Mouse (Mus musculus) heart, embryonic 15.5 days (tissue): ENCODE measurements around the gene Susd4. TPM values are rescaled to one million over a fixed set of nuclear protein-coding genes. Genes with fewer than 3 reads are reported as not detected.

Source experiments
- ATAC-seq: fragments of 200-750 bp; cut with Nextera tagmentation; replicated peaks from 2 replicates; pipeline ENCODE4 v1.8.0; 2017; ENCODE audit warnings: low read depth, moderate TSS enrichment; ENCODE audit not compliant: insufficient number of reproducible peaks, insufficient read depth, low FRiP score
- H3K27ac ChIP-seq: fragments of 300-500 bp; sonication (generic); 2 replicates; pipeline ENCODE4 v1.5.1; 2015; ENCODE audit warnings: mild to moderate bottlenecking, inconsistent platforms
- H3K27me3 ChIP-seq: fragments of 300-500 bp; sonication (generic); 2 replicates; pipeline ENCODE4 v1.6.1; 2015; ENCODE audit warnings: inconsistent platforms
- H3K36me3 ChIP-seq: fragments of 300-500 bp; sonication (generic); 2 replicates; pipeline ENCODE4 v1.6.1; 2015; ENCODE audit warnings: mild to moderate bottlenecking, inconsistent platforms
- H3K4me1 ChIP-seq: fragments of 300-500 bp; sonication (generic); replicated peaks from 2 replicates; pipeline ENCODE4 v1.6.1; 2015; ENCODE audit warnings: inconsistent platforms
- H3K4me2 ChIP-seq: fragments of 300-500 bp; sonication (generic); 2 replicates; pipeline ENCODE4 v1.6.1; 2015; ENCODE audit warnings: inconsistent platforms, mild to moderate bottlenecking, moderate library complexity
- H3K4me3 ChIP-seq: fragments of 300-500 bp; sonication (generic); 2 replicates; pipeline ENCODE4 v1.5.1; 2015; ENCODE audit warnings: mild to moderate bottlenecking, inconsistent platforms
- H3K9ac ChIP-seq: fragments of 300-500 bp; sonication (generic); 2 replicates; pipeline ENCODE4 v1.6.1; 2015; ENCODE audit warnings: mild to moderate bottlenecking, inconsistent platforms
- H3K9me3 ChIP-seq: fragments of 300-500 bp; sonication (generic); replicated peaks from 2 replicates; pipeline ENCODE4 v1.6.1; 2016; ENCODE audit warnings: inconsistent platforms
- WGBS: fragments of 180-500 bp; shearing (Covaris S2); methylation state at CpG from one replicate; pipeline ENCODE4 v1.1.7; 2015; ENCODE audit warnings: mixed read lengths; 5-methylcytosine and 5-hydroxymethylcytosine counted together
- polyA plus RNA-seq: library from polyadenylated mRNA; unstranded; fragments of >200 nt; fragmentation: Nextera tagmentation; extraction: Ambion mirVana; gene quantifications from 2 replicates; pipeline ENCODE4 v1.2.1, GENCODE M21; 2015

Susd4 gene
- polyA plus RNA-seq, 1 experiment from 2014 or later = 4.1 TPM

- no peak for ATAC-seq
- no peaks in the 10 kb centered on the region for H3K27me3 ChIP-seq
- 59% methylated on average over 8 of the region's 8 CpGs for WGBS
- no peak overlapping the region for H3K9ac ChIP-seq
- no peaks in the 10 kb centered on the region for H3K36me3 ChIP-seq
- no peaks in the 10 kb centered on the region for H3K4me1 ChIP-seq
- H3K4me2 ChIP-seq = no peak overlapping the region
- no peaks in the 10 kb centered on the region for H3K9me3 ChIP-seq
- no peak overlapping the region for H3K4me3 ChIP-seq
- no peak overlapping the region for H3K27ac ChIP-seq
Observed at GRCm38 (mm10) chr1:182918718-182919346, 155.2 kb downstream of the Susd4 start.

- Histone ChIP-seq H3K36me3 (no peaks in the 10 kb centered on the region), H3K27me3 (no peaks in the 10 kb centered on the region), H3K27ac (no peak overlapping the region), H3K4me1 (no peaks in the 10 kb centered on the region), H3K9ac (no peak overlapping the region), H3K4me3 (no peak overlapping the region), H3K4me2 (no peak overlapping the region), H3K9me3 (no peaks in the 10 kb centered on the region)
- no peak for ATAC-seq
- WGBS = 70% methylated on average over 4 of the region's 4 CpGs
Observed at GRCm38 (mm10) chr1:182922824-182923223, 159.2 kb downstream of the Susd4 start.

- H3K36me3 ChIP-seq = no peaks in the 10 kb centered on the region
- H3K9me3 ChIP-seq = no peaks in the 10 kb centered on the region
- H3K4me2 ChIP-seq = no peak overlapping the region
- H3K4me1 ChIP-seq = no peaks in the 10 kb centered on the region
- no peaks in the 10 kb centered on the region for H3K27me3 ChIP-seq
- H3K9ac ChIP-seq = no peak overlapping the region
- no peak for ATAC-seq
- H3K4me3 ChIP-seq = no peak overlapping the region
- WGBS = 88% methylated on average over 6 of the region's 6 CpGs
- H3K27ac ChIP-seq = no peak overlapping the region
Observed at GRCm38 (mm10) chr1:182926465-182926864, 162.8 kb downstream of the Susd4 start.

- no peak for ATAC-seq
- Histone ChIP-seq H3K4me2 (no peak overlapping the region), H3K4me1 (no peaks in the 10 kb centered on the region), H3K4me3 (no peak overlapping the region), H3K36me3 (no peaks in the 10 kb centered on the region), H3K9ac (no peak overlapping the region), H3K9me3 (no peaks in the 10 kb centered on the region), H3K27me3 (no peaks in the 10 kb centered on the region), H3K27ac (no peak overlapping the region)
- 63% methylated on average over 19 of the region's 19 CpGs for WGBS
Observed at GRCm38 (mm10) chr1:182927878-182928851, 164.5 kb downstream of the Susd4 start.

GRCm38 (mm10) chr1:182935469-182935868 lies 171.8 kb downstream of the Susd4 start:
- H3K27ac ChIP-seq = no peak overlapping the region
- no peaks in the 10 kb centered on the region for H3K36me3 ChIP-seq
- ATAC-seq = no peak
- no peaks in the 10 kb centered on the region for H3K27me3 ChIP-seq
- H3K9me3 ChIP-seq = no peaks in the 10 kb centered on the region
- 44% methylated on average over 6 of the region's 6 CpGs for WGBS
- H3K9ac ChIP-seq = no peak overlapping the region
- no peak overlapping the region for H3K4me3 ChIP-seq
- H3K4me2 ChIP-seq = no peak overlapping the region
- no peaks in the 10 kb centered on the region for H3K4me1 ChIP-seq

- no peaks in the 10 kb centered on the region for H3K36me3 ChIP-seq
- H3K4me3 ChIP-seq = no peak overlapping the region
- H3K9ac ChIP-seq = no peak overlapping the region
- no peaks in the 10 kb centered on the region for H3K9me3 ChIP-seq
- H3K4me1 ChIP-seq = no peaks in the 10 kb centered on the region
- WGBS = 73% methylated on average over 10 of the region's 10 CpGs
- H3K4me2 ChIP-seq = no peak overlapping the region
- no peaks in the 10 kb centered on the region for H3K27me3 ChIP-seq
- ATAC-seq = no peak
- H3K27ac ChIP-seq = no peak overlapping the region
Observed at GRCm38 (mm10) chr1:182937486-182938120, 173.9 kb downstream of the Susd4 start.

GRCm38 (mm10) chr1:182941921-182942320 lies 178.3 kb downstream of the Susd4 start:
- no peak overlapping the region for H3K4me3 ChIP-seq
- ATAC-seq = no peak
- no peaks in the 10 kb centered on the region for H3K9me3 ChIP-seq
- 85% methylated on average over 2 of the region's 2 CpGs for WGBS
- H3K4me2 ChIP-seq = no peak overlapping the region
- no peak overlapping the region for H3K9ac ChIP-seq
- no peaks in the 10 kb centered on the region for H3K27me3 ChIP-seq
- no peak overlapping the region for H3K27ac ChIP-seq
- no peaks in the 10 kb centered on the region for H3K4me1 ChIP-seq
- H3K36me3 ChIP-seq = no peaks in the 10 kb centered on the region

- no peak overlapping the region for H3K4me2 ChIP-seq
- no peaks in the 10 kb centered on the region for H3K4me1 ChIP-seq
- WGBS = 68% methylated on average over 3 of the region's 3 CpGs
- H3K36me3 ChIP-seq = no peaks in the 10 kb centered on the region
- H3K9me3 ChIP-seq = no peaks in the 10 kb centered on the region
- no peak overlapping the region for H3K9ac ChIP-seq
- no peaks in the 10 kb centered on the region for H3K27me3 ChIP-seq
- H3K27ac ChIP-seq = no peak overlapping the region
- no peak overlapping the region for H3K4me3 ChIP-seq
- no peak for ATAC-seq
Observed at GRCm38 (mm10) chr1:182943911-182944310, 180.3 kb downstream of the Susd4 start.

- Histone ChIP-seq H3K36me3 (no peaks in the 10 kb centered on the region), H3K4me1 (no peaks in the 10 kb centered on the region), H3K9ac (no peak overlapping the region), H3K4me2 (no peak overlapping the region), H3K27me3 (no peaks in the 10 kb centered on the region), H3K27ac (no peak overlapping the region), H3K4me3 (no peak overlapping the region), H3K9me3 (no peaks in the 10 kb centered on the region)
- WGBS = 72% methylated on average over 5 of the region's 5 CpGs
- no peak for ATAC-seq
Observed at GRCm38 (mm10) chr1:182944638-182945037, 181.0 kb downstream of the Susd4 start.

GRCm38 (mm10) chr1:182945561-182945960 lies 181.9 kb downstream of the Susd4 start:
- Histone ChIP-seq H3K4me2 (no peak overlapping the region), H3K27ac (no peak overlapping the region), H3K4me3 (no peak overlapping the region), H3K9ac (no peak overlapping the region), H3K36me3 (no peaks in the 10 kb centered on the region), H3K4me1 (no peaks in the 10 kb centered on the region), H3K27me3 (no peaks in the 10 kb centered on the region), H3K9me3 (no peaks in the 10 kb centered on the region)
- 79% methylated on average over 6 of the region's 6 CpGs for whole genome bisulfite sequencing
- ATAC-seq = no peak
